Mouse (Mus musculus): ENCODE measurements around the gene Epb41l4b. TPM values are rescaled to one million over a fixed set of nuclear protein-coding genes. Genes with fewer than 3 reads are reported as not detected.
A peak's percentile ranks its signal among the peaks of the same experiment; 100 is the strongest.

The Epb41l4b gene
- polyA plus RNA-seq, 1 experiment from 2014 or later, result 7.5 TPM

DNA sequence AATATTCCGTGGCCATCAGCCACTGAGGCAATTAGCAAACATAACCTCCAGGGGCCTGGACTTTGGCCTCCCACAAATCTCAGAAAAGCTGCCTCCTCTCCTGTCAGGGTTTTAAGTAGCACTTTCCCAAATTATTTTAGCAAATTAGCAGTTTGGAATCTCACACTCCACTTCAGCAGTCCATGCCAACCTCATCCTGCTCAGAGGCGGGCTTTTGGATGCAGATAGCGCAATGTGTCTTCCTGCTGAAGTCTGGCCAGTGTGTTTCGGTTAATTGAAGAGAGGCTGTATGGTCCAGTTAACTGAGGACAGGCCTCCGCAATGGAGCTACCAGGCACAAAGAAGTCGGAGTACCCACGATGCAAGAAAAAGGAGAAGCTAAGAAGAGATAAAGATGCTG lies 17.3 kb upstream of the Epb41l4b start:
- 77% methylated on average over 7 of the region's 7 CpGs for WGBS
- ATAC-seq (ENCODE audit: insufficient read depth, low FRiP score), result no peak
- H3K27me3 ChIP-seq (ENCODE audit: control insufficient read depth, insufficient read depth, low read length), result no peaks in the 10 kb centered on the region
- H3K36me3 ChIP-seq (ENCODE audit: control insufficient read depth, insufficient read depth, low read length), result no peaks in the 10 kb centered on the region
- H3K4me3 ChIP-seq (replicated peaks; ENCODE audit: low read length), result no peak overlapping the region
- H3K9me3 ChIP-seq (replicated peaks; ENCODE audit: control insufficient read depth, low read length), result no peaks in the 10 kb centered on the region
- H3K4me2 ChIP-seq (ENCODE audit: low read depth, low read length), result no peak overlapping the region
- no peak overlapping the region for H3K9ac ChIP-seq (ENCODE audit: low read length)
- no peak overlapping the region for H3K27ac ChIP-seq (ENCODE audit: low read length)
- H3K4me1 ChIP-seq (ENCODE audit: control insufficient read depth, insufficient read depth, low read length), result peaks cover 14% of the 10 kb centered on the region

DNA sequence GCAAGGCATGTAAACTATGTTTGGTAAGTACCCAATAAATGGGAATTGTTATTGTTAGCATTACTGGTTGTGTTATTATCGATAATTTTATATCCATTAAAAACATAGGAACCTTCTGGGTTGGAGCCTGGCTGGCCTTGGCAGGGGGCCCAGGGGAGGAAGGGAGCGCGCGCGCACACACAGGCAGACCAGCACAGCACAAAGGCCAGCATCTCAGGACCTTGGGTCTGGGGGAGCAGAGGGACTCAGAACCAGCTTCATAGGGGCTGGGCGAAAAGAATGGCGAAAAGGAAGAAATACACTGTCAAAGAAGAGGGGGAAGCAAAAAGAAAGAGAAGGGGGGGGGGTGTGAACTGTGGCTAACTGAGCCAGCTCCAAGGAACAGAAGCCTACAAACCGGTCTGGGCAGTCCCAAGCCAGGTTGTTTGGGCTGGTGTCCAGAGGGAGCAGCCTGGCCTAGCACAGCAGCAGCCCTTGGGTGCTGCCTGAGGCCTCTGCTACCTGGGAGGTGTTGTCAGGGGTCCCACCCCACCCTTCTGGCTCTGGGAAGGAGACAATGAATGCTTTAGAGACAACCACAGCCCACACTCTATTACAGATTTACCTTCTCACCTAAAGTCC lies 13.4 kb upstream of the Epb41l4b start:
- Histone ChIP-seq H3K4me3 (replicated peaks; ENCODE audit: low read length) (no peak overlapping the region), H3K27me3 (ENCODE audit: control insufficient read depth, insufficient read depth, low read length) (no peaks in the 10 kb centered on the region), H3K27ac (ENCODE audit: low read length) (peak overlapping the region; percentile 90), H3K4me2 (ENCODE audit: low read depth, low read length) (no peak overlapping the region), H3K36me3 (ENCODE audit: control insufficient read depth, insufficient read depth, low read length) (no peaks in the 10 kb centered on the region), H3K9ac (ENCODE audit: low read length) (0 out of 2 replicates have a peak overlapping the region, but pooled peaks have one; percentile 43), H3K4me1 (ENCODE audit: control insufficient read depth, insufficient read depth, low read length) (peaks cover 24% of the 10 kb centered on the region), H3K9me3 (replicated peaks; ENCODE audit: control insufficient read depth, low read length) (no peaks in the 10 kb centered on the region)
- WGBS, result 57% methylated on average over 8 of the region's 8 CpGs
- peak; percentile 84 for ATAC-seq (ENCODE audit: insufficient read depth, low FRiP score)

- H3K36me3 ChIP-seq (ENCODE audit: control insufficient read depth, insufficient read depth, low read length), result no peaks in the 10 kb centered on the region
- 35% methylated on average over 8 of the region's 8 CpGs for WGBS
- H3K4me1 ChIP-seq (ENCODE audit: control insufficient read depth, insufficient read depth, low read length), result peaks cover 24% of the 10 kb centered on the region
- H3K4me2 ChIP-seq (ENCODE audit: low read depth, low read length), result peak overlapping the region; percentile 40
- H3K9ac ChIP-seq (ENCODE audit: low read length), result peak overlapping the region; percentile 54
- ATAC-seq (ENCODE audit: insufficient read depth, low FRiP score), result peak; percentile 73
- H3K4me3 ChIP-seq (replicated peaks; ENCODE audit: low read length), result no peak overlapping the region
- no peaks in the 10 kb centered on the region for H3K9me3 ChIP-seq (replicated peaks; ENCODE audit: control insufficient read depth, low read length)
- H3K27ac ChIP-seq (ENCODE audit: low read length), result peak overlapping the region; percentile 98
- H3K27me3 ChIP-seq (ENCODE audit: control insufficient read depth, insufficient read depth, low read length), result no peaks in the 10 kb centered on the region
Observed at GRCm38 (mm10) chr4:57153838-57154237, 10.6 kb upstream of the Epb41l4b start.

DNA sequence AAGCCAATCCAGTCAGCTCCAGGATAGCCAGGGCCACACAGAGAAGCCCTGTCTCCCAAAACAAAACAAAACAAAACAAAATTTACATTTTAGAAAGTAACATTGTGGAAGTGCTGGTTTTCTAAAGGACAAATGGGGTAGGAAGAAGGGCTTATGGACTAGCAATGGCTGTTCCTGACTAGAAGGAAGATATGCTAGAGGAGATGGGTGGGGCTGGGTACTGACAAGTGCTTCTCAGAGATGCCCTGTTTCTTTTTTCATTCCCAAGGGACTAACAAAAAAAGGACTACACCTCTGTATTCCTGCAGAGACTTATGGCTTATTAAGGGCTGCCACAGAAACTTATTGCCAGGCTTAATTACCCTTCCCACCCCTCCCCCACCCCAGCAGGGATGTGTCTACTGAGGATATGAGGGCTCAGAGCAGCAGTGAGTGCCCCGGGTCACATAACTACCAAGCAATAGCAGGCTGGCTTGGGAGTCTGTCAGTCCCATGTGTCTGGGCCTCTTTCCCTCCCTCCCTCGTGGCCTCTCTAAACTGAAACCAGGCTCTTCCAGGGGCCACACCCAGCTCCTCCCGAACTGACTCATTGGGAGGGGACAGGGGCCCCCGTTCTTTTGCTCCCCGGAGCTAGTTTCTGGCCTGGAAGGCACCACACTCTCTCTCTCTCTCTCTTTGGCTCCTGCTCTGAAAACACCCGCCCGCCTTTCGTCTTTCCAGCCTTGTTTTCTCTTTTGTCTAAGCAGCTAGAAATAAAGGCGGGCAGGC lies 10.0 kb upstream of the Epb41l4b start:
- H3K4me1 ChIP-seq (ENCODE audit: control insufficient read depth, insufficient read depth, low read length), result peaks cover 24% of the 10 kb centered on the region
- no peaks in the 10 kb centered on the region for H3K36me3 ChIP-seq (ENCODE audit: control insufficient read depth, insufficient read depth, low read length)
- WGBS, result 6% methylated on average over 9 of the region's 9 CpGs
- no peaks in the 10 kb centered on the region for H3K9me3 ChIP-seq (replicated peaks; ENCODE audit: control insufficient read depth, low read length)
- no peak overlapping the region for H3K4me3 ChIP-seq (replicated peaks; ENCODE audit: low read length)
- H3K27ac ChIP-seq (ENCODE audit: low read length), result peak overlapping the region; percentile 98
- peak overlapping the region; percentile 54 for H3K9ac ChIP-seq (ENCODE audit: low read length)
- no peaks in the 10 kb centered on the region for H3K27me3 ChIP-seq (ENCODE audit: control insufficient read depth, insufficient read depth, low read length)
- H3K4me2 ChIP-seq (ENCODE audit: low read depth, low read length), result peak overlapping the region; percentile 40
- ATAC-seq (ENCODE audit: insufficient read depth, low FRiP score), result peak; percentile 85

DNA sequence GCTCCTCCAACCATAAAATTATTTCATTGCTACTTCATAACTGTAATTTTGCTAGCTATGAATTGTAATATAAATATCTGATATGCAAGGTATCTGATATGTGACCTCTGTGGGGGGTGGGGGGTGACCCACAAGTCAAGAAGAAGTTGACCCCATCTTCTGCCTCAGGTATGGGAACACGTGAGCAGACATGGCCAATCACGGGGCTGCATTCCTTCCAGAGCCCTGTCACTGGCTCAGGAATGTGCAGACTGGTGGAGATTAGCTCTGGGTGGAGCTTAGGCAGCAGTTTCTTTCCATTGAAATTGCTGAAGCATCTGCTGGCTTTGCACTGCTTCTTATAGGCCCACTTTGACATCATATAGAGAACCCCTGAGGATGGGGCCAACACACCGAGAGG lies 4.9 kb upstream of the Epb41l4b start:
- Histone ChIP-seq H3K9me3 (replicated peaks; ENCODE audit: control insufficient read depth, low read length) (no peaks in the 10 kb centered on the region), H3K27me3 (ENCODE audit: control insufficient read depth, insufficient read depth, low read length) (no peaks in the 10 kb centered on the region), H3K36me3 (ENCODE audit: control insufficient read depth, insufficient read depth, low read length) (no peaks in the 10 kb centered on the region), H3K4me1 (ENCODE audit: control insufficient read depth, insufficient read depth, low read length) (0 out of 2 replicates have a peak, but pooled peaks cover 5% of the 10 kb centered on the region), H3K27ac (ENCODE audit: low read length) (no peak overlapping the region), H3K4me2 (ENCODE audit: low read depth, low read length) (no peak overlapping the region), H3K9ac (ENCODE audit: low read length) (no peak overlapping the region), H3K4me3 (replicated peaks; ENCODE audit: low read length) (no peak overlapping the region)
- 54% methylated on average over 3 of the region's 3 CpGs for WGBS
- no peak for ATAC-seq (ENCODE audit: insufficient read depth, low FRiP score)

GRCm38 (mm10) chr4:57142374-57143025 lies 737 bp downstream of the Epb41l4b start:
- H3K4me2 ChIP-seq (ENCODE audit: low read depth, low read length), result peak overlapping the region; percentile 84
- no peaks in the 10 kb centered on the region for H3K9me3 ChIP-seq (replicated peaks; ENCODE audit: control insufficient read depth, low read length)
- peak overlapping the region; percentile 59; the same call in 1 of the 2 replicates for H3K27ac ChIP-seq (ENCODE audit: low read length)
- peaks cover 17% of the 10 kb centered on the region; the same call in 1 of the 2 replicates for H3K27me3 ChIP-seq (ENCODE audit: control insufficient read depth, insufficient read depth, low read length)
- WGBS, result under 1% methylated on average over 43 of the region's 43 CpGs
- no peak for ATAC-seq (ENCODE audit: insufficient read depth, low FRiP score)
- peaks cover 17% of the 10 kb centered on the region for H3K4me1 ChIP-seq (ENCODE audit: control insufficient read depth, insufficient read depth, low read length)
- peak overlapping the region; percentile 85 for H3K9ac ChIP-seq (ENCODE audit: low read length)
- peak overlapping the region; percentile 66 for H3K4me3 ChIP-seq (replicated peaks; ENCODE audit: low read length)
- H3K36me3 ChIP-seq (ENCODE audit: control insufficient read depth, insufficient read depth, low read length), result no peaks in the 10 kb centered on the region

DNA sequence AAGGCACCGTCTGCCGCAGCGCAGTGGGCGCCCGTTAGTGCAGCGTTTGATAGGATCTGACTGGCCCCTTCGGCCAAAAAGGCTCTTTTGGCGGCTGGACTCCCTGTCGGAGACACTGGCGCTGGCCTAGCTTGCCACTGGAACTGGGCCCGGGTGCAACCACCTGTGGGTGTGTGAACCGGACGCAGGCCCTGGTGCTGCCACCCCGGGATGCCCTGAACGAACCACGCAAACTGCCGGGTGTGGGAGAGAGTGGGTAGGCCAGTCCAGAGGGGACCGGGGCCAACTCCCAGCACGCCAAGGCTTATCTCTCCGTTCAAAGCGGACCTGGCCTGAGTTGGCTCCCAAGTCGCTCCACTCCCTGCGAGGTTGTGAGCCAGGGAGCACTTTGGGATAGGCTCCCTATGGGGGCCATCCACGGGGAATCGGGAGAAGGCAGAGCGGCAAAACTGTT lies 1.3 kb downstream of the Epb41l4b start:
- Histone ChIP-seq H3K36me3 (ENCODE audit: control insufficient read depth, insufficient read depth, low read length) (no peaks in the 10 kb centered on the region), H3K9me3 (replicated peaks; ENCODE audit: control insufficient read depth, low read length) (no peaks in the 10 kb centered on the region), H3K27ac (ENCODE audit: low read length) (peak overlapping the region; percentile 59), H3K4me2 (ENCODE audit: low read depth, low read length) (peak overlapping the region; percentile 84), H3K9ac (ENCODE audit: low read length) (peak overlapping the region; percentile 85), H3K4me1 (ENCODE audit: control insufficient read depth, insufficient read depth, low read length) (peaks cover 19% of the 10 kb centered on the region), H3K27me3 (ENCODE audit: control insufficient read depth, insufficient read depth, low read length) (peaks cover 17% of the 10 kb centered on the region; the same call in 1 of the 2 replicates), H3K4me3 (replicated peaks; ENCODE audit: low read length) (peak overlapping the region; percentile 66)
- 11% methylated on average over 26 of the region's 26 CpGs for WGBS
- ATAC-seq (ENCODE audit: insufficient read depth, low FRiP score), result no peak

DNA sequence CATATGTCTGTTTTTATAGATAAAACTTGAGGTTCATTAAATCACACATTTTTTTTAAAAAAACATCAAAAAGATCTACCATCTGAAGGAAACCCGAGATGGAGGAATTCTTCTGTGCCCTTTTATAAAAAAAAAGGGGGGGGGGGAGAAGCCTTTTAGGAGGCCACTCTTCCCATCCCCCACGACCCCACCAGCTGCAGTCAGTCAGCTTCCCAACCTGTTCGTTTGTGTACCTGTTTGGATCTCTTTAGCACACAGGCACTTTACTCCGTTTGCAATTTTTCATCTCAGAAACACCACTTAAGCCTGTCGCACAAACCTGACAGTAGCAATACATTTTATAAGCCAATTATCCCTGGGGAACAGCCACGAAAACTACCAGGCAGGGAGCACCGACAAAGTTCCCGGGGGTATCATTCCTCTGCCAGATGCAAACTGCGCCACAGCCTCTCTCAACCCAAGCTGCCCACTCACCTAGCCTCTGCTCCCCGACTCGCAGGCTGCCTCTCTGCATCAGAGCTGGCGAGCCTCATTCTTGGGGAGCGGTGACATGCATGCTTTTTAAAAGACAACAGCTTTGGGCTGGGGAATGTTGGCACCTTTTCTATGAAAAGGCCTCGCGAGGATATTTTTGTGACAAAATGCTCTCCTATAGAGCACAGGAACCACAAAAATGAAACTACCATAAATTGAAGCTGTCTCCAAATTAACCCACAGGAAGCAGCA lies 2.1 kb downstream of the Epb41l4b start:
- Histone ChIP-seq H3K9me3 (replicated peaks; ENCODE audit: control insufficient read depth, low read length) (no peaks in the 10 kb centered on the region), H3K4me1 (ENCODE audit: control insufficient read depth, insufficient read depth, low read length) (peaks cover 19% of the 10 kb centered on the region), H3K4me2 (ENCODE audit: low read depth, low read length) (peak overlapping the region; percentile 84), H3K4me3 (replicated peaks; ENCODE audit: low read length) (peak overlapping the region; percentile 66), H3K36me3 (ENCODE audit: control insufficient read depth, insufficient read depth, low read length) (no peaks in the 10 kb centered on the region), H3K27ac (ENCODE audit: low read length) (peak overlapping the region; percentile 44; the same call in 1 of the 2 replicates), H3K27me3 (ENCODE audit: control insufficient read depth, insufficient read depth, low read length) (peaks cover 17% of the 10 kb centered on the region; the same call in 1 of the 2 replicates), H3K9ac (ENCODE audit: low read length) (peak overlapping the region; percentile 85)
- WGBS, result 27% methylated on average over 15 of the region's 15 CpGs
- no peak for ATAC-seq (ENCODE audit: insufficient read depth, low FRiP score)
